Mouse (Mus musculus): Measurements from ENCODE around the gene Hoxa10.

- TF ChIP-seq CHD2 (IDR thresholded peaks at IDR 0.05; ENCODE audit: low read depth, low read length): no peak
- no peak for TF ChIP-seq ZC3H11A (IDR thresholded peaks at IDR 0.05; ENCODE audit: borderline replicate concordance, low read depth, low read length)
- no peak for TF ChIP-seq ZNF384 (IDR thresholded peaks at IDR 0.05; ENCODE audit: low read depth, low read length)
- TF ChIP-seq MAFK (IDR thresholded peaks at IDR 0.05; ENCODE audit: insufficient read depth, low read depth, low read length): no peak
- no peak for TF ChIP-seq HCFC1 (IDR thresholded peaks at IDR 0.05; ENCODE audit: borderline replicate concordance, insufficient read depth, low read length)
These were observed 39.9 kb downstream of the Hoxa10 start for GRCm38 (mm10) chr6:52200751-52201250.
